Mouse (Mus musculus) heart, postnatal 4 days (tissue): ENCODE results near the gene Gm44805. TPM values are rescaled to one million over a fixed set of nuclear protein-coding genes. Genes with fewer than 3 reads are reported as not detected.

Experiments
- DNase-seq: peaks from one replicate; pipeline ENCODE4 v3.0.0; 2021
- total RNA-seq, 2 experiments: library from RNA; stranded (reverse); gene quantifications; 2 replicates each; pipeline ENCODE4 v1.2.3; 2021

Gm44805 gene
- total RNA-seq, 2 experiments from 2014 or later = not detected

DNA sequence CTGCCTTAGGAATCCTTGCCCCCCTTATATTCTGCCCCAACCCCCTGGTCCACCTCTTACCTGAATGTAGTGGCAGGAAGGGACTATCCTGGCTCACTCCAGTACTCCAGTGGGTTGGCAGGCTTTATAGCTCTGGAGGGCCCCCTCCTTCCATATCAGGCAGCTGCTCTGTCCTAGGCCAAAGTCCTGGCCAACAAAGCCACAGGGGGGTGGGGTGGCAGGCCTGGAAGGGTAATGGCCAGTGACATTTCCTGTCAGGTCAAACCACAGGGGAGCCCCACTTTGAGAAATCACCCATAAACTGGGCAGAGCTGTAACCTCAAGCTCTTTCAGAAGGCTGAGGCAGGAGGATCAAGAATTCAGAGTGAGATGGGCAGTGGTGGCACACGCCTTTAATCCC, 4.6 kb downstream of the Gm44805 start:
- no peak for DNase-seq

DNA sequence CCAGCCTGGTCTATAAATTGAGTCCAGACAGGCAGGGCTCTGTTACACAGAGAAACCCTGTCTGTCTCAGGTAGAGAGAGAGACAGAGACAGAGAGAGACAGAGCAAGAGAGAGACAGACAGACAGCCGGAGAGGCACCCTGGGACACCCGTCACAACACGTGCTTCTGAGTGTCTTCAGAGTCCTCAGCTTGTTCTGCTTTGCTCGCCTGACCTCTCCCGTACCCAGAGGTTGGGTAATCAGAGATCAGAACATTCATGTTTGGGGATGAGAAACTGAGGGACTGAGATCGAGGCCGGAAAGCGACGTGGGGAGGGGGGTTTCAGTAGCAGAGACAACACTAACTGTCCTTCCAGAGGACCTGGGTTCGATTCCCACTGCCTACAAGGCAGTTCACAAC, 5.4 kb downstream of the Gm44805 start:
- DNase-seq = no peak

DNA sequence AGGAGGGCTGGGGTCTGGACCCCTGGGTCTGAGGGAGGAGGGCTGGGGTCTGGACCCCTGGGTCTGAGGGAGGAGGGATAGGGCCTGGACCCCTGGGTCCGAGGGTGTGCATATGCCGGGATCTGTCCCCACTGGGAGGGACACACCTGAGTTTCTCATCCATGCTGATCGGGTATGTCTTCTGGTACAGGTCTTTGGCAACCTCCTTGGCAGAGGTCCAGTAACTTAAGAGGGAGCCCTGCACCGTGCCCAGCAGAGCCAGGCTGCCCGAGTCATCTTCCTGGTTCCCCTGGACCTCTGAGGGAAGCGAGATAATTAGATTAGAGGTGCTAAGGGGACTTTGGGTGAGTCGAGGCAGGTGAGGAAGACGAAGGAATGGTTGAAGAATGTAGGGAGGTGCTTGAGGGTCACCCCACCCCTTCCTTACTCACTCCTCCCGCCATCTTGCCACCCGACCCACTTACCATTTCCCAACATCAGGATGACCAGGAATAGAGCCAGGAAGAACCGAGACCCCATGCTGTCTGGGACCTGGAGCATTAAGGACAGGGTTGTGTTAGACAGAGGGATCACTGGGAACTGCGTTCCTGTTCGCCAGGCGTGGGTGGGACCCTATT, 8.0 kb downstream of the Gm44805 start:
- no peak for DNase-seq

DNA sequence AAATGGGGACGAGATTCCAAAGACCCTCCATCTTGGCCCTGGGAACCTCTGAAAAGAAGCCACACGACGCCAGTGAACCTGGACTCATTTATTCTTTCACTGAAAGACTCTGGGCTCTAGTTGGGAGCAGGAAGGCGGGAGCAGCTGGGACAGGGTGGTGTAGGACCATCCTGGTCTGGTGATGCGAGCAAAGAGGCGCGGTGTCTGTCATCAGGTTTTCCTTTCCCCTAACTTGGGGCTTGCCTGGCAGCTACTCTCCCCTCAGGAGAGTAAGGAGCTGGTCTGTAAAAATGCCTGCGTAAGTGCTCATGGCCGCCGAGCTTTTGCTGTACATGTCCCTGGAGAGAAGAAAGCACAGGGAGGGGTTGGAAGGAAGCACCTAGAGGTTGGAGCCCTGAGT, 9.7 kb downstream of the Gm44805 start:
- no peak for DNase-seq

DNA sequence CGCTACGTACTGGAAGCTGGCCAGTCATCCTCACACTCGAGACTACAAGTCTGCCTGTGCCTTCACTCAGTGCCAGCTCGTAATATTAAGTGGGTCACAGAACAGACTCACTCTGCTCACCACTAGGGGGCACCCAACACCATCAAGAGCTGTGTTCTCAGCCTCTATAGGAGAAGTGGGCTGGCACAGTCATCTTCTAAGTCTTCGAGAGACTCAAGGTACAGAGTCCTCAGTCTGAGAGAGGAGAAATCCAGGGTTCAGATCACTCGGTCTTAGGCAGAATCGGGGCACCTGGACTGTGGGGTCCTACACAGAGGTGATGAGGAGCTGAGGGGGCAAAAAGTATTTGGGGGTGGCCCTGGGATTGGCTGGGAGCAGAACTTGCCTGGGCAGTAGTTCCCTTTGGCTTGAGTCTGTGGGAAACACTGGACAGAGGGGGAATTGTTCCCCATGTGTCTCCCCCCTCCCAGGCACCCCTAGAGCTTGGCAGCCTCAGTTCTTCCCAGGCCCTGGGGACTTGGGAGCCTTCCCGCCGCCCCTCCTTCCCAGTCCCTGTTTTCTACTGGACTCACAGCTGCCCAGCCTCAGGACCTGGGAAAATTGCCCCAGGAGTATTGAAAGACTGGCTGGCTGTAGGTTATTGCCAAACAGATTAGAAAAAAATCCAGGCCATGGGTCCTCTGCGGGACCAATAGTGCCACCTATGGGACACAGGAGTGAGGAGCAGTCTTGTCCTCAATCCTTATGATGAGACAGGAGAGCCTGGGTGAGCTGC, 12.1 kb downstream of the Gm44805 start:
- peak; percentile 95 for DNase-seq

DNA sequence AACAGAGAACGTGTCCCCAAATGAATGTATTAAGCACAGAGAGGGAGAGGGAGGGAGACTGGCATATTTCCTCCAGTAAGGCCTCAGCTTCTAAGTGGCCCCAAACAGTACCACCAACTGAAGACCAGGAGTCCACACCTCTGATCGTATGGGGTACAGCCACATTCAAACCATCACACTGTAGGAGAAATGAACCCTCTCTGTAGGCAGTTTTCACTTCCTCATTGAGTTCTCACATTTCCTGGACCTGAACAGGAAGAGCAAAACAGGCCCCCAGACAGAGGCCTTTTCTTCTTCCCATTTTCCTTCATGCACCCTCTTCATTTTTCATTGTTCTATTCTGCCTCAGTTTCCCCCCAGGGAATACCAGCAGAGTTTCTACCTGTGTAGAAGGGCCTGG, 13.8 kb downstream of the Gm44805 start:
- no peak for DNase-seq

DNA sequence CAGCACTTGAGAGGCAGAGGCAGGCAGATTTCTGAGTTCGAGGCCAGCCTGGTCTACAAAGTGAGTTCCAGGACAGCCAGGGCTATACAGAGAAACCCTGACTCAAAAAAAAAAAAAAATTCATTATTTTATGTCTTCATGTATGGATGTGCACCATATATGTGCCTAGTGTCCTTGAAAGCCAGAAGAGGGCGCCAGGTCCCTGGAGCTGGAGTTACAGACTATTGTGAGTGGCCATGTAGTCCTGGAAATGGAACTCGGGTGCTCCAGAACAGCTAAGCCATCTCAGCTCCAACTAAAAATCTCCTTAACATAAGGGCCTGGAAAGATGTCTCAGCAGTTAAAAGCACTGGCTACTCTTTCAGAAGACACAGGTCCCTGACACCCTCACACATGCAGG, 14.5 kb downstream of the Gm44805 start:
- no peak for DNase-seq

DNA sequence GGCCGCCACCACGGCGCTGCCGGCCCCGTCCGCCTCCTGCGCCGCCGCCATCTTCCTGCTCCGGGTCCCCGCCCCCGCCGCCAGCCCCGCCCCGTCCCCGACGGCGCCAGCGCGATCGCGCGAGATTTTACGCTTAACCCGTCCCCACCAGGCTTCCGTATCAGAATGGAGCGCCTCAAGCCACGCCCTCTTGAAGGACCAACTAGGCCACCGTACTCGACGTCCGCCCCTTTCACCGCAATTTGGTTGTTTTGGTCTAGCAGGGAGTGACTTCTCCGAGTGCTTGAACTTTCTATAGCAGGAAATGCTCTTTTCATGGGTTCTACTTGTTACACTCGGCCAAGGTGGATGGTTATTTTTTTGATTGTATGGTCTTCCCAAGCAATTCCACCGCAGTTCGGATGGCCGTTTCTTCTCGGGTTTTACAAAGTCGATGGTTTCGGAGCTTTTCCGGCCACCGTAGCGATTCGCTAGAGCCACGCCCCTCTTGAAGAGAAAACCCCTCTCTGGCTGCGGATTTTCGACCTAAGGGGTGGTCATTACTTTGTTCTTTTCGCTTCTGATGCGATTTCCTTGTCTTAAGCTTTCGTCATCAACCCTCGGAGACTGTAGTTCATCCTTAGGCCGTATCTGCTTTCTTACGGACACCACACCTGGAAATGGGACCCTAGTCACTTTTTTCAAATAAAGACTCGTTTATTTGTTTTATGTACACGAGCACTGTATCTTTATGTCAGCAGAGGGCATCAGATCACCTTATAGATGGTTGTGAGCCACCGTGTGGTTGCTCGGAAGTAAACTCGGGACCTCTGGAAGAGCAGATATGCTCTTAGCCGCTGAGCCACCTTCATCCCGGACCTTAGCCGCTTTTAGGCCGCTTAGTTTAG, 16.0 kb downstream of the Gm44805 start, which contains the start of gene Clptm1:
Clptm1 (minus strand) TSS at position 79 of the 887 bp plus-strand sequence.
- peak; percentile 98 for DNase-seq

DNA sequence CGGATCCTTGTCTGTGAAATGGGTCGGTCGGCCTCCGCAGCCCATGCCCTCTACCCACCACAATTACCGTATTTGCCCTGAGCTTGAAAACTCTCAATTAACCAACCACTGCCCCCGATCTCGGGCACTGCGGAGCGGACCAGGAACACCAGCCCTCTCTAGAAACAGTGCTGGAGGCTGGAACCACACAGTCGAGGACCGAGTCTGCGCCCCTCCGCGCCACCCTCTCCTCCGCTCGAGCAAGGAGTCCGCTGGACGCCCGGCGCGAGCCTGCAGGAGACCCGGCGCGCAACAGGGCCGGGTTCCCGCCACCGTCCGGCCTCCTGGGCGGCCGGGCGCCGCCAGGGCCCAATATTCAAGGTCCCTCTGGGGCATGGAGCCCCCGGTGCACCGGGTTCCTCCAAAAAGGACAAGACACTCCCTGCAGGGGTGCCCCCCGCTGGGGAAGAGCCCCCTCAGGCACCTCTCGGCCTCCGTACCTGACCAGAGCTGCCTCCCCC, 16.7 kb downstream of the Gm44805 start:
- no peak for DNase-seq

DNA sequence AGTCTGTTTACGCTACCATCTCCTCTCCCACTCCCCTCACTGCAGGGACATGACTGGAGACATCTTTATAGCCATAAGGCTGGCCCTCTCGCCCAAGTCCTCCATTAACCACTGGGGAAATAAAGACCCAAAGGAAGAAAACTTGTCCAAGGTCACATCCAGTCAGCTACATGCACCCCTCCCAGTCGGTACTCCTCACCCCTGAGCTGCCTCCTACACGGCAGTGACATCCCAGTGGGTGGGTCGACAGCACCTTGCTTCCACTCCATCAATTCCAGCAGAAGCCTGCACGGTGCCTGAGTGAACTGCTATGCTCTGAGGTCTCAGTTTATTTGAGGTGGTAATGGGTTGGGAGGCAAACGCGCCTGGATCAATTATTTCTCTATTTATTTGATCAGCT, 17.3 kb downstream of the Gm44805 start:
- DNase-seq = peak; percentile 14

DNA sequence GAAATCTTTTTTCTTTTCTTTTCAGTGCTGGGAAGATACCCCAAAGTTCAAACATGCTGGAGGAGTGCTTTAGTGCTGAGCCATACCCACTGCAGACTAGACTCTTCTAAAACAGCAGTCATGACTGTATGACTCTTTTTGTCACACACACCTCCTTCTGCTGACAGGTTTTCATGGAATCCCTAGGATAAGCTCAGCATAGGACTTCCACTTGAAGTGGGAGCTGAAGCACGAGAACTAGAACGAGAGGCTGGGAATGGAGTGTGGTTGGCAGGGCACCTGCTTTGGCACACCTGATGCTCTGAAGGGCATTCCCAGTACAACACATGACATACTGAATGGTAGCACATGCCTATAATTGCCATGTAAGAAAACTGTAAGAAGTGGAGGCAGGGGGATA, 28.6 kb downstream of the Gm44805 start:
- DNase-seq = peak; percentile 72

DNA sequence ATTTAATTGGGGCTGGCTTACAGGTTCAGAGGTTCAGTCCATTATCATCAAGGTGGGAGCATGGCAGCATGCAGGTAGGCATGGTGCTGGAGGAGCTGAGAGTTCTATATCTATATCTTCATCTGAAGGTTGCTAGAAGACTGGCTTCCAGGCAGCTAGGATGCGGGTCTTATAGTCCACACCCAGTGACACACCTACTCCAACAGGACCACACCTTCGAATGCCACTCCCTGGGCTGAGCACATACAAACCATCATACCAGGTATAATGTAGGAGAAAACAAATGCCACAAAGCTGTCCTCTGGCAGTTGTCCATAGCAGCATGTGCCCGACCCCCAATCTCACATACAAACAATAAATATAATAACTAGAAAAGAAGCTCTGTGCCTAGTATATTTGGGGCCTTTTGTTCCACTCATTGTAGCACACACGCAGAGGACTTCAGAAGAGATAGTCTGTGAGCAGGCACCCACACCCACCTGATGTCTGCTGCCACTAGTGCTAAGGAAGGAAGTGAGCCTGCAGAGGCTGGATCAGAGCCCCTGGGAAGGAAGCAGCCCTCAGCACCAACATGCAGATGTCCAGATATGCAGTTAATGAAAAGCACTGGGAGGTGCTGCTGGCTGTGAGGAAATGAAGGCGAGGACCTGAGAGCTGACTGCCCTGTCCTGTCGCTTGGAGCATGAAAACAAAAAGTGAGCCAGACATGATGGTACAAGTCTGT, 30.0 kb downstream of the Gm44805 start:
- no peak for DNase-seq

DNA sequence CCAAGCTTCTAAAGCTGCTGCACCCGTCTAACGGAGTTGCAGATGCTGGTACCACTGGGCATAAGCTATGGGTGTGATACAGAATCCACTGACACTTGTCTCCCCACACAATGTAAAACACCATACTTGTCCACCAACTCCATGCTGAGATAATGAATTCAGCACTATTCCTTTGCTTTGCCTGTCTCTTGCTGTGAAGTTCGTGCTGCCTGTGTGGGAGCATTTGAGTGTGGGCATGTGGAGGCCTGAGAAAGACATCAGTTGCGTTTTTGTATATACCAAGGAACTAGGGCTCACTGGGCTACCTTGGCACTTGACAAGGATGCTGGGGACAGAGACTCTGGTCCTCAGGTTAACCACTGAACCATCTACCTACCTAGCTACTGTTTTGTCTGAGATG, 40.0 kb downstream of the Gm44805 start:
- DNase-seq = no peak

DNA sequence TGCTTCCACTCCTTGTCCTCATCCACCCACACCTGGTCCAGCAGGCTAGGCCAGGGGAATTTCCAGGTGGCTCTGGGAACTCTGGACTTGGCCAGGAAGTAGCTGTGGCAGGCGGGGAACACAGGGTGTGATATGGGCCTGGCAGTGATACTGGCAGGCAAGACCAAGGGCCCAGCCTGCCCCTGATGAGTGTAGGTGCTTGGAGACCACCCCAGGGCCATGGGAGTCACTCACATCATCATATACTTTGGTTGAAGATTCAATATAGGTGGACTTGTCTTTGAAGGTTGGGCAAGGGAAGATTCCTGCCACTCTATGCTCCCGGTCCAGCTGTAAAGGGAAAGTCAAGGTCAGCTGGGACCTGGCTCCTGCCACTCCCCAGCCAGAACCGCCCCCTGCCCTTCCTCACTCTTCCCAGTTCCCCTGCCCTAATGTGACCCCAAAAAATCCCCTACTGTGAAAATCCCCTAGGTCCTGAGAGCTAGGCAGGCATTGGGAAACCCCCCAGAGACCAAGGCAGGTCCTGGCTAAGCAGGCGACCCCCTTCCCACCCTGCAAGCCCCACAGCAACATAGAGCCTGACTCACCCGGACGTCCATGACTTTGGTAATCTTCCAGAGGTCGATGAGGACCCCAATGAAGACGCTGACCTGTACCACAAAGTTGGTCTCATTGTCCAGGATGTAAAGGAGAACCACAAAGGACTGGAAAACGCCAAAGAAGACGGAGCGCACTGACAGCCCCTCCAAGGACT, 46.0 kb downstream of the Gm44805 start:
- no peak for DNase-seq

DNA sequence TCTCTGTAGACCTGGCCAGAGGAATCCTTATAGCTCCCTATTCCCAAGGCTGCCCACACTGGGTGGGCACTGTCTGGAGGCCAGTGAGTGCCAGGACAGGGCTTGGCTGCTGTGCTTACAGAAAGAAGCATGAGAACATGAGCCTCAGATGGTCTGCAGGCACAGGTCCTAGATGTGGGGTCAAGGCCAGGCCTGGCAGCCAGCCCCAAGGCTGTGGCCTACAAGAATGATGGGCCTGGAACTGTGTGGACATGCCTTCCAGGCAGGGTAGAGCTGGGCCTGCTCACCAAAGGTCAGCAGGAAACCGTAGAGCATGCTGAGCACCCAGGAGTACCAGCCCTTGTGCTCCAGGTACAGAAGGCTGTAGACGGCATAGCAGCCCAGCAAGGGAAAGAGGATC, 46.6 kb downstream of the Gm44805 start:
- no peak for DNase-seq

DNA sequence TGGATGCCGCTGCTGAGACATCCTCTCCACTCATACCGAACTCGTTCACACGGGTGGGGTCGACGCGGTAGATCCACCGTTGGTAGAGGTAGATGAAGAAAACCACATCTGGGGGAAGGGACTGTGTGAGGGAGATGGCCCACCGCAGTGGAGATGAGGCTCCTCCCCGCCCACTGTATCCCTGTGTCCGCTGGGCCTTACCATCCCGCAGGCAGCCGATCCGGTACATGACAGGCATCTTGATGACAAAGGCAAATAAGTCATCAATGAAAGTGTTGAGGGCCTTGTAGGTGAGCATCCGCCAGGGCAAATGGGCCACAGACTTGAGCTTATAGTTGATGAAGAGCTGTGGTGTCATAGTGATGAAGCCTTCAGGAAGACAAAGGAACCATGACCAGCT, 47.4 kb downstream of the Gm44805 start:
- DNase-seq = no peak

DNA sequence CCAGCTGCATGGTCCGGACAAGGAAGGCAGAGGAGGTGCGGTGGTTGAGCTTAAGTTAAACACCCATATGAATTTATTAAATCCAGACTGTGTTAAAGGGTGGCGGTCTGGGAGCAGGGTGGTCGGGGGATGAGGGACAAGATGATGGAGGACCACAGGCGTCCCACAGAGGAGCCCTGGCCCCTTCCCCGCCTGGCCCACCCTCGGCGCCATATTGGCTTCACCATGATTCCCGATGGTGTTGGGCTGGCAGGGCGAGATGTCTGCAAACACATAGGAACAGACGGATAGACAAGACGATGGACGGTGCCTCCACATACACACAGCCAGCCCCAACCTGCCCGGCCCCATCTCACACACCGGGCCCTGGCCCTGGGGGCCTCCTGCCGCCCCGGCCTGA, 48.0 kb downstream of the Gm44805 start:
- no peak for DNase-seq

DNA sequence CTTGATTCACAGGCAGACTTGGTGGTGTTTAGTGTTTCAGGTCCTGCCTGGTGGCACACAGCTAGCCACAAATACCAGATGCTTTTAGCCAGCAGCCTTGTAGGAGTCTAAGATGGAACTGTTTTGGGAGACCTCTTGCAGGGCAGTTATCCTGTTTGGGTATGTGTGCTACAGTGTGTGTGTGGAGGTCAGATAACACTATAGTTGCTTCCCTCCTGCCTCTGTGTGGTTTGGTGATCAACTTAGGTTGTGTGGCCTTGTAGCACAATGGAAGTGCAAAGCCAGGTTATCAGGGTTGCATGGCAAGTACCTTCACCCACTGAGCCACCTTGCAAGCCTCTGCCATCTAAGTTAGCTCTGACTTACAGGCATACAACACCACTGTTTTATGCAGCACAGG, 48.5 kb downstream of the Gm44805 start:
- DNase-seq = no peak

DNA sequence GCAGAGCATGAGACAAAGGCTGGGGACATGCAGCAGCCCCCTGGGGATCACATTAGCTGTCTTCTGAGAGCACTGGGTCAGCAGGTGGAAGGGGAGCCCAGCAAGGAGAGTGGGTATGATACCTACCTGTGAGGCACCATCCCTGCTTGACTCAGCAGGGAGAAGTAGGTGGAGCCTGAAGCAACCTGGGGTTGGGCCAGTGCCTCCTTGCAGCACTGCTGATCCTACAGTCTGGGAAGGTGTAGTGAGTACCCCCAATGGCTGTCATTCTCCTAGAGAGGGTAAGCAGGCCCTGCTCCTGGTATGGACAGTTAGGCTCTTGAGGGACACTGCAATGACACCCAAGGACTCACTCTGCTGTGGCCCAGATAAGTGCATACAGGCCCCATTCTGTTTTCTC, 48.9 kb downstream of the Gm44805 start:
- DNase-seq = no peak

DNA sequence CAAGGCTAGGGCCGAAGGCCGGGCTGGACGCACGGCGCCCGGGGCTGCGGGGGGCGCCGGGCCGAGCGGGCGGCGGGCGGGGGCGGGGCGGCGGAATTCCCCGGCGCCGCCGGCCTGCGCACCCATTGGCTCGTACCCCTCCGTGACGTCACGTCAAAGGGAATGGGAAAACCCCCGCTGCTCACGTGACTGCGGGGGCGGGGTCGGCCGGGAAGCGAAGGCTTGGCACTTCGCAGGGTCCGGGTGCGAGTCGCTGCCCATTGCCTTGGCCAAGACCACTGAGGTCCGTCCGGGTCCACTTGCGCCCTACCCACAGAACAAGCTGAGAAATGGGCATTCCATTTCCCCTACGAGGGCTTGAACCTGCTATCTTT, 51.9 kb downstream of the Gm44805 start, which contains the start of gene Relb:
Relb (minus strand) TSS at position 78 of the 374 bp plus-strand sequence.
- DNase-seq = peak; percentile 96

DNA sequence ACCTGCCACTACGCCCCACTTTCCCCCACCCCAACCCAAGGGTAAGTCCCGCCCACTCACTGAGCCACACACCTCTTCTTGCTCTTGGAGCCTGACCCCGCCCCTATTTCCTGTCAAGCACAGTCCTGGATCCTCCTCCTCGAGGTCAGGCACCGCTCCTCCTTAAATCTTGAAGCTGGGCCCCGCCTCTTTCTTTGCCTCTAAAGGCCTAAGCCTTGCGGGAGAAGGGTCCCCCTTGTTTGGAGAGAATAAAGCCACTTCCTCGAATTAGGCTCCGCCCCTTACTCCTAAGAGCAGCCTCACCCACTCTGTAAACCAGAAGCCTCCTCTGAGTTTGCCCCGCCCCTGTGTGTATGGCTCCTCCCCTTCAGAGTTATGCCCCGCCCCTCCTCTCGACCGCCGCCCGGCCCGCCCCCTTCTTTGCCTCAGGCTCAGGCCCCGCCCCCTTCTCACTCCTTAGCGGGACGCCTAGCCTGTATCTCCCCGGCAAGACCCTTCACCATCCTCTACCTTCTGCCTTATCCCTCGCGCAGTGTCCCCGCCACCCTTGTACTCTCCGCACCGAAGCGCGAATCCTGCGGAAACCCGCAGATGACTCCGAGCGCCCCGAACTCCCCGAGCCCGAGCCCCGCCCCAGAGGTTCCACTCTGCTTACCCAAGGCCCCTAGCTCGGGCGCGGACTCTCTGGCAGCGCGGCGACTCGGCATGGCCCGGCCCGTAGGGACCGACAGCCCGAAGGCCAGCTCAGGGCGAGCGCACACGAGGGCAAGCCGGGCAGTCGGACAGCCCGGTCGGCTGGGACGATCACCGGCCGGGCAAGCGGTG, 52.5 kb downstream of the Gm44805 start:
- peak; percentile 96 for DNase-seq
